Mouse (Mus musculus) cortical plate, adult 2 months (tissue): ENCODE measurements around the gene Srd5a2.

Source experiments
- CTCF ChIP-seq: fragments of 200-500 bp; IDR thresholded peaks from 2 replicates; pipeline ENCODE4 v1.5.1; 2011; ENCODE audit warnings: mild to moderate bottlenecking, control low read depth, low read length; ENCODE audit not compliant: insufficient read depth; ENCODE audit errors: extremely low read depth
- POLR2A ChIP-seq: fragments of 200-500 bp; IDR thresholded peaks from 2 replicates; pipeline ENCODE4 v1.6.1; 2011; ENCODE audit warnings: mild to moderate bottlenecking, low read length, control low read depth; ENCODE audit not compliant: insufficient read depth; ENCODE audit errors: extremely low read depth

GRCm38 (mm10) chr17:73976066-73976465, 71.7 kb downstream of the Srd5a2 start:
- no peak for TF ChIP-seq CTCF
- no peak for TF ChIP-seq POLR2A
